In genomic region chr5:23923481-23924165, GRCm38 (mm10) we compare ENCODE assay signal across 13 mouse cellular contexts.
DNase-seq lines count a peak whose midpoint lies in the region; ATAC-seq and TF ChIP-seq lines count a peak whose summit lies in the region.
"Had no signal": no experiment of that assay in that cellular context is flagged by ENCODE, and none has a peak within 500 bp of the region (broad histone marks: within the 10 kb centered on the region; RNA-seq: fewer than 3 reads in every experiment).

No protein-coding gene starts in this region.

- no peak for TF ChIP-seq CTCF in stomach, postnatal 0 days (IDR thresholded peaks at IDR 0.05; ENCODE audit: low read depth)

- no peaks in the 10 kb centered on the region for H3K9me3 ChIP-seq in forebrain, embryonic 10.5 days
- H3K9me3 ChIP-seq in forebrain, embryonic 12.5 days: no peaks in the 10 kb centered on the region
- H3K9me3 ChIP-seq in stomach, embryonic 14.5 days (ENCODE audit: control insufficient read depth, low read depth, low read length): no peaks in the 10 kb centered on the region
- no peaks in the 10 kb centered on the region for H3K9me3 ChIP-seq in stomach, postnatal 0 days (ENCODE audit: control insufficient read depth, low read length)
- no peaks in the 10 kb centered on the region for H3K9me3 ChIP-seq in liver, embryonic 16.5 days (replicated peaks; ENCODE audit: control insufficient read depth, low read length)
- H3K9me3 ChIP-seq in midbrain, embryonic 11.5 days (ENCODE audit: control insufficient read depth, low read length): no peaks in the 10 kb centered on the region
- H3K9me3 ChIP-seq: midbrain, embryonic 13.5 days had no signal

- no peak overlapping the region for H3K4me2 ChIP-seq in forebrain, embryonic 12.5 days
- no peak overlapping the region for H3K4me2 ChIP-seq in stomach, embryonic 14.5 days (replicated peaks; ENCODE audit: low read depth, low read length)
- H3K4me2 ChIP-seq in stomach, postnatal 0 days (replicated peaks; ENCODE audit: low read depth): no peak overlapping the region
- peak overlapping the region; percentile 75 for H3K4me2 ChIP-seq in liver, embryonic 16.5 days (ENCODE audit: low read depth, low read length)
- no peak overlapping the region for H3K4me2 ChIP-seq in midbrain, embryonic 11.5 days
- H3K4me2 ChIP-seq: midbrain, embryonic 13.5 days had no signal

- 87% methylated on average over 12 of the region's 12 CpGs for WGBS in forebrain, embryonic 10.5 days
- 86% methylated on average over 12 of the region's 12 CpGs for WGBS in forebrain, embryonic 12.5 days
- WGBS in stomach, embryonic 14.5 days: 81% methylated on average over 12 of the region's 12 CpGs
- WGBS in stomach, postnatal 0 days: 86% methylated on average over 12 of the region's 12 CpGs
- 33% methylated on average over 12 of the region's 12 CpGs for WGBS in liver, embryonic 16.5 days (ENCODE audit: insufficient replicate concordance)
- WGBS in midbrain, embryonic 11.5 days: 88% methylated on average over 12 of the region's 12 CpGs

- no peak for DNase-seq in forebrain, embryonic 10.5 days (ENCODE audit: extremely low spot score, low spot score)
- no peak for DNase-seq in stomach, postnatal 0 days (ENCODE audit: low spot score)
- no peak for DNase-seq in adipocyte (ENCODE audit: low spot score)
- DNase-seq in layer of hippocampus, adult 8-10 months (ENCODE audit: low spot score in 2 of 2): no peak
- DNase-seq in midbrain, embryonic 11.5 days (ENCODE audit: low spot score, missing footprints): no peak
- DNase-seq: cerebellum, postnatal 14 days; kidney, postnatal 14 days; left cerebral cortex, postnatal 4 days had no signal

- no peaks in the 10 kb centered on the region for H3K27me3 ChIP-seq in forebrain, embryonic 10.5 days (ENCODE audit: poor library complexity, severe bottlenecking)
- no peaks in the 10 kb centered on the region for H3K27me3 ChIP-seq in forebrain, embryonic 12.5 days
- H3K27me3 ChIP-seq in stomach, embryonic 14.5 days (ENCODE audit: control insufficient read depth, insufficient read depth, low read length): no peaks in the 10 kb centered on the region
- H3K27me3 ChIP-seq in stomach, postnatal 0 days (ENCODE audit: control insufficient read depth, insufficient read depth, low read length): no peaks in the 10 kb centered on the region
- H3K27me3 ChIP-seq in liver, embryonic 16.5 days (ENCODE audit: control insufficient read depth, insufficient read depth, low read depth, low read length): no peaks in the 10 kb centered on the region
- H3K27me3 ChIP-seq in midbrain, embryonic 11.5 days (ENCODE audit: control insufficient read depth, insufficient read depth, low read length): no peaks in the 10 kb centered on the region
- H3K27me3 ChIP-seq: midbrain, embryonic 13.5 days had no signal

- no peak for TF ChIP-seq EP300 in stomach, postnatal 0 days (optimal IDR thresholded peaks at IDR 0.05)

- no peak for ATAC-seq in forebrain, embryonic 12.5 days (ENCODE audit: low FRiP score)
- peak; percentile 79; the same call in 1 of the 2 replicates for ATAC-seq in stomach, embryonic 14.5 days (ENCODE audit: insufficient number of reproducible peaks, insufficient read depth, low FRiP score, low read depth)
- ATAC-seq in stomach, postnatal 0 days (ENCODE audit: low FRiP score, low TSS enrichment): no peak
- peak; percentile 86 for ATAC-seq in liver, embryonic 16.5 days (ENCODE audit: low read depth)
- no peak for ATAC-seq in midbrain, embryonic 11.5 days (ENCODE audit: low FRiP score)
- ATAC-seq: forebrain, embryonic 14.5 days had no signal

- H3K4me3 ChIP-seq in forebrain, embryonic 10.5 days: no peak overlapping the region
- H3K4me3 ChIP-seq in forebrain, embryonic 12.5 days (replicated peaks): no peak overlapping the region
- no peak overlapping the region for H3K4me3 ChIP-seq in stomach, embryonic 14.5 days (ENCODE audit: low read depth, low read length)
- no peak overlapping the region for H3K4me3 ChIP-seq in stomach, postnatal 0 days (ENCODE audit: low read depth, low read length)
- H3K4me3 ChIP-seq in liver, embryonic 16.5 days (ENCODE audit: low read depth, low read length): peak overlapping the region; percentile 47
- H3K4me3 ChIP-seq in midbrain, embryonic 11.5 days (ENCODE audit: low read depth, low read length): no peak overlapping the region
- H3K4me3 ChIP-seq: midbrain, embryonic 13.5 days had no signal

- H3K27ac ChIP-seq in forebrain, embryonic 10.5 days: peak overlapping the region; percentile 56
- H3K27ac ChIP-seq in forebrain, embryonic 12.5 days: no peak overlapping the region
- no peak overlapping the region for H3K27ac ChIP-seq in stomach, embryonic 14.5 days (ENCODE audit: low read length)
- H3K27ac ChIP-seq in stomach, postnatal 0 days (replicated peaks): no peak overlapping the region
- H3K27ac ChIP-seq in liver, embryonic 16.5 days (ENCODE audit: low read length): peak overlapping the region; percentile 100
- no peak overlapping the region for H3K27ac ChIP-seq in midbrain, embryonic 11.5 days (ENCODE audit: low read depth, low read length)
- H3K27ac ChIP-seq: midbrain, embryonic 13.5 days had no signal

- H3K36me3 ChIP-seq in forebrain, embryonic 10.5 days (replicated peaks): no peaks in the 10 kb centered on the region
- H3K36me3 ChIP-seq in forebrain, embryonic 12.5 days (replicated peaks): no peaks in the 10 kb centered on the region
- no peaks in the 10 kb centered on the region for H3K36me3 ChIP-seq in stomach, embryonic 14.5 days (ENCODE audit: control insufficient read depth, insufficient read depth, low read length)
- H3K36me3 ChIP-seq in stomach, postnatal 0 days (ENCODE audit: control insufficient read depth, insufficient read depth, low read length): no peaks in the 10 kb centered on the region
- no peaks in the 10 kb centered on the region for H3K36me3 ChIP-seq in liver, embryonic 16.5 days (ENCODE audit: control insufficient read depth, insufficient read depth)
- H3K36me3 ChIP-seq in midbrain, embryonic 11.5 days (ENCODE audit: control insufficient read depth, insufficient read depth, low read length): no peaks in the 10 kb centered on the region
- H3K36me3 ChIP-seq: midbrain, embryonic 13.5 days had no signal

- peaks cover 6% of the 10 kb centered on the region; the same call in 1 of the 2 replicates for H3K4me1 ChIP-seq in forebrain, embryonic 10.5 days
- peaks cover 8% of the 10 kb centered on the region; the same call in 1 of the 2 replicates for H3K4me1 ChIP-seq in forebrain, embryonic 12.5 days
- H3K4me1 ChIP-seq in stomach, embryonic 14.5 days (ENCODE audit: control insufficient read depth, insufficient read depth, low read length): no peaks in the 10 kb centered on the region
- H3K4me1 ChIP-seq in stomach, postnatal 0 days (replicated peaks; ENCODE audit: control insufficient read depth, insufficient read depth): no peaks in the 10 kb centered on the region
- H3K4me1 ChIP-seq in liver, embryonic 16.5 days (ENCODE audit: control insufficient read depth, low read depth, low read length): peaks cover 34% of the 10 kb centered on the region
- H3K4me1 ChIP-seq in midbrain, embryonic 11.5 days (ENCODE audit: control insufficient read depth, insufficient read depth, low read length): no peaks in the 10 kb centered on the region

- no peak overlapping the region for H3K9ac ChIP-seq in forebrain, embryonic 12.5 days
- no peak overlapping the region for H3K9ac ChIP-seq in stomach, embryonic 14.5 days (replicated peaks; ENCODE audit: low read depth, low read length)
- H3K9ac ChIP-seq in stomach, postnatal 0 days (ENCODE audit: low read length): no peak overlapping the region
- peak overlapping the region; percentile 82 for H3K9ac ChIP-seq in liver, embryonic 16.5 days (ENCODE audit: low read depth, low read length)
- H3K9ac ChIP-seq in midbrain, embryonic 11.5 days (ENCODE audit: low read length): no peak overlapping the region
- H3K9ac ChIP-seq: midbrain, embryonic 13.5 days had no signal

Comparison
In these comparisons a context has a peak if more than half of its experiments do, and no peak if none do; other contexts are left out.
1. H3K27ac ChIP-seq: peak in forebrain, embryonic 10.5 days (single experiment) and liver, embryonic 16.5 days (single experiment); none in forebrain, embryonic 12.5 days (single experiment), stomach, embryonic 14.5 days (single experiment), stomach, postnatal 0 days (single experiment) and midbrain, embryonic 11.5 days (single experiment).
2. ATAC-seq: peak in stomach, embryonic 14.5 days (single experiment) and liver, embryonic 16.5 days (single experiment); none in forebrain, embryonic 12.5 days (single experiment), stomach, postnatal 0 days (single experiment) and midbrain, embryonic 11.5 days (single experiment).